Mouse (Mus musculus): ENCODE measurements around the gene Podn. TPM values are rescaled to one million over a fixed set of nuclear protein-coding genes. Genes with fewer than 3 reads are reported as not detected.
"Not testable (repeated sequence)": the region's sequence is repeated elsewhere in the genome, so short reads cannot be mapped to it uniquely, and the experiment has no call there.

Podn gene
- 1 to 10 TPM; 9.2 to 9.9 TPM for total RNA-seq (2021)
- long read RNA-seq, experiment 1, partial matches to known transcripts, result 3 of 100 reads
- long read RNA-seq, experiment 1, other reads (novel, unspliced or antisense), result 94 of 100 reads
- long read RNA-seq, experiment 2, partial matches to known transcripts, result 1 of 3 reads
- long read RNA-seq, experiment 2, other reads (novel, unspliced or antisense), result 0 of 3 reads

DNA sequence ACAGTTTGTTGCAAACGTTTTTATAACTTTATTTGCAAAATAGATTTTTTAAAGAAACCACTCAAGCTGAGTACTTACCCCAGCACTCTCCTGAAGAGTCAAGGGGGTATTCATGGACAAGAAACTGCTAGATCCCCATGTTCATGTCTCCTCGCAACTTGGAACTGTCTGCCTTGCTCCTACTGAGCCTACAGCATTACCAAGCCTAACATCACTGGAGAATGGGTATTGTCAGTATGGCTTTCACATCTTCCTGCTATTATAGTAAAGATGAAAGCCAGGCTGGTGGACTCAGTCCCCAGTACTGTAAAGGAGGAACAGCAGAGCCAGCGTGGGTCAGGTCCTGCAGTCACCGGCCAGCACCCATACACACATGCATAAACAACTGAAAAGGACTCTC is at the start of gene Podn:
Gene Podn (minus strand): TSS at position 101 of the 400 bp plus-strand sequence.
- no peak for DNase-seq
- intact Hi-C loops (cut with DNase I), result no loop called here

DNA sequence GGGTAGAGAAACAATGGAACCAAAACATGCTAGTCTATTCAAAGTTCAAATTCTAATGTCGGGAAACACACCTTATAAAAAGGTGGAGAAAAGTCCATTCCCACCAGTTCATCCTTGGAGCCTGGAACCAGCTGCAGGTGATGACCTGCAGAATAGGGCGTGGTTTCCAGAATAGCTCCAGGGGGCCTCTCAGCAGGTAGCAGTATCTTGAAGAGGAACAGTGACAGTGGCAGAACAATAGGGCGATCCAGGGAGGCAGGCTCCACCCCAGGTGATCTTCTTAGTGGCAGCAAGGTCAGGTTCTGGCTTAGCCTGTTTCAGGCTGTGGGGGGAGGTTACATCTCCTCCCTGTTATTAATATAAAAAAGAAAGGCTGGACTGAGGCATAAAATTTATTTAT is 49.3 kb upstream of the Podn start:
- intact Hi-C loops (cut with DNase I); DNase-seq: not testable (repeated sequence)

DNA sequence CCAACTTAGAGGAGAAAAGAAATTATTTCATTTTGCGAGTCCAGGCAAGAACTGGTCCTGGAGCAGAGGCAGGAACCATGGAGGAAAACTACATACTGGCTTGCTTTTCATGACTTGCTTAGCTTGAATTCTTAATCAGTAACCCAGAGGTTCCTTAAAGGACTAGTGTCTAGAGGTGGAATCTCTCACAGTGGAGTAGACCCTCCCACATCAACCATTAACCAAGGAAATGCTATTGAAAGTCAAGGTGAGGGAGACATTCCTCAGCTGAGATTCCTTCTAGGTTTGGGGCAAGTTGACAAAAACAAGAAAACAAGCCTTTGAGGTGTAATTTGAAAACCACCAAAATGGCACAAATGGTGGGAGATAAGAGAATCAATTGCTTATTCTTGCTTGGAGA is 48.6 kb upstream of the Podn start, which contains the start of gene Scp2:
Gene Scp2 (minus strand): TSS at position 119 of the 400 bp plus-strand sequence.
- intact Hi-C loops (cut with DNase I), result no loop called here
- DNase-seq, result no peak

DNA sequence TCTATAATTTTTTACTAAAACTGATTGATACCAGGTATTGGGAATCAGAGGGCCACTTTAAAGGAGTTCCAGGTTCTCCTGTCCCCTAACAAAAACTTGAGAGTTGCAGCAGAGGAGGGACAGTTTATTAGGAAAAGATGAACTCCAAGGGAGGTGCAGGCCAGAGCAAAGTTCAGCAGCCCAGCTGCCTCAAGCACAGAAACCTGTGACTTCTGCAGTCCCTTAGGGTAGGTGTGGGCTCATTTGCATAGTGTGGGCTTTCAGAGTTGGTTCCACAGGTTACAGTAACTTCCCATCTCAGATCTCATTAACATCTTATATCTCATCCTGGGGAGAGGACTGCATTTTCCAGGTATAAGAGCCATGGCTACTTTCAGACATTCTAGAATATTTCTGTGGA is 47.5 kb upstream of the Podn start:
- intact Hi-C loops (cut with DNase I), result no loop called here
- no peak for DNase-seq

DNA sequence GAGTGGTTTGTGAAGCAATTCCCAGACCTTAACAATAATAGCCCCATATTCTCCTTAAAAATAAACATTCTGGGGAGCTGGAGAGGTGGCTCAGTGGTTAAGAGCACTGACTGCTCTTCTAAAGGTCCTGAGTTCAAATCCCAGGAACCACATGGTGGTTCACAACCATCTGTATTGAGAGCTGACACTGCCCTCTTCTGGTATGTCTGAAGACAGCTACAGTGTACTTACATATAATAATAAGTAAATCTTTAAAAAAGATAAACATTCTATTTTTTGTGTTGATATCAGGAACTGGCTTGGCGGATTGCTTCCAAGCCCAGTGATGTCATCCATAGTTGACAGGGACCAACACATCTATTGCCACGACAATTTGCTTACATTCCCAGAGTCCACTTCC is 46.9 kb upstream of the Podn start:
- DNase-seq; intact Hi-C loops (cut with DNase I): not testable (repeated sequence)

DNA sequence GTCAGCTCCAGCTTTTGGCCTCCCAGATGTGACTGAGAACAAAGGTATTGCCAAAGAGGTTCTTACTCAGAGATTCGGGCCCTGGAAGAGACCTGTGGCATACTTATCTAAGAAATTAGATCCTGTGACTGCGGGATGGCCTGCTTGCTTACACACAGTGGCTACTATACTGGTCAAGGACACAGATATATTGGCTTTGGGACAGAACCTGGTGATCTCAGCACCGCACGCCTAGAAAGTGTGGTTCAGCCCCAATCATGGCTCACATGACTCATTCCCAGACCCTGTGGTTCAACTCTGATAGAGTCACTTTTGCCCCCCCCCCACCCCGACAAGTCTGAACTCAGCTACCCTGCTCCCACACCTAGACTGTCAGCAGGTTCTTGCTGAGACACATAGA is 40.7 kb upstream of the Podn start:
- no peak for DNase-seq
- intact Hi-C loops (cut with DNase I), result no loop called here

DNA sequence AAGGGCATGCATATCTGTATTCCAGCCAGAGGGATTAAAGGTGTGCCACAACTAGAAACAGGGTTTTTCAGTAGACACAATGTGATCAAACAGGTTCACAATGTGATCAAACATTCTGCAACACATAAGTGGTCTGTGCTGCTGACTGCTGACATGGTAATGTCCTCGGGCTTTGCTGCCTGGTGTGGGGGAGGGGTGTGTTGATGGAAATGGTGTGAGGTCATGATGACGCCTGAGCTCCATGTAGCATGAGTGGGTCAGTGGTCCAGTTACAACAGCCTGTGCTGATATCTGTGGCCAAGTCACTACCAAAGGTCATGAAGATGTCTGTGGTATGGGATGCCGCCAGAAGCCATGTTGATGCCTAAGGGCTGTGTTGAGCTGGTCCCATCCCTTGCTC is 34.2 kb upstream of the Podn start:
- intact Hi-C loops (cut with DNase I), result no loop called here
- DNase-seq, result no peak

DNA sequence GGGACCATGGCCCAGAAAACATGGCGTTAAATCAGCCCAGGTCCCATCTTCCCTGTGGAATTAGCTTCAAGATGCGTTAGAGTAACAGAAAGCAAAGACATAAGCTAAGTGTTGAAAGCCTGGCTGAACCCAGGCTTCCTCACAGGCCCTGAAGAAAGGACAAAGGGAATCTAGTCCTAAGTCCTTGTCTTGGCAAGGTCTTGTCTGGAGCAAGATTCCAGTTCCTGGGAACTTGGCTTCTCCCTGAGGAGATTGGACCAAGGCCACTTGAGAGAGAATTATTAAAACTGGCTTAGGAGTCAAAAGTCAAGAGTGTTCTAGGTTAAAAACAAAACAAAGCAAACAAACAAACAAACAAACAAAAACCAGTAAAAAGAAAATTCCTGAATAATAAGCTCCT is 32.1 kb upstream of the Podn start:
- intact Hi-C loops (cut with DNase I), result no loop called here
- DNase-seq, result no peak

DNA sequence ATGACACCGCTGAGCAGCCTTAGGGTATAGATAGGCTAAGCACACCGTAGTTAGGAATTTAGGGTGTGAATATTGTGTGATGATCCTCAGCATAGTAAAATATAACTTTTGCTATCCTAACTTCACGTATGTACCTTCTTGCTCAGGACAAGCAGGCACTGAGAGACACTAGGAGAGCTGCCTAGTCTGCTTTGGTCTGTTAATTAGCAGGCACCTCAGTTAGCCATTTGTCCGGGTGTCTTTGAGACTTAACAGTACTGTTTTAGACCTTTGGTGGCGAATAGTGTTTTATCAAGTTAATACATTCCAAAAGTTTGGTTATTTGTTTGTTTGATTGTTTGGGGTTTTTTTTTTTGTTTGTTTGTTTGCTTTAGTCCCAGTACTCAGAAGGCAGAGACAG is 31.3 kb upstream of the Podn start:
- no peak for DNase-seq
- intact Hi-C loops (cut with DNase I), result no loop called here

DNA sequence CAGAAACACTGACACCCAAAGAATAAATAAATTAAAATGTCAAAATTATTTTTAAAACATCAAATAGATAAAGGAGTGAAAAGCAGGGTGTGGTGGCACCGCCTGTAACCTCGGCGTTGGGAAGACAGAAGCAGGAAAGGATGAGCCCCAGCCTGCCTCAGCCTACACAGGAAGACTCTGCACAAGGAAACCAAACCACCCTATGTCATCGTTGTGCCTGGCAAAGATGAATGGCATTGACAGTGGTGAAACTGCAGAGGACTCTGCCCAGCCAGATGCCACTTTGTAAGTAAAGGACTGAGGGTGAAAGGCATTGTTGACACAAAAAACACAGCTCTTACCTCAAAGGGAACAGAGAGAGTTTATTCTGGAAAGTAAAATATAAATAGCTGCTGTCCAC is 30.0 kb upstream of the Podn start:
- DNase-seq, result no peak
- intact Hi-C loops (cut with DNase I), result no loop called here

DNA sequence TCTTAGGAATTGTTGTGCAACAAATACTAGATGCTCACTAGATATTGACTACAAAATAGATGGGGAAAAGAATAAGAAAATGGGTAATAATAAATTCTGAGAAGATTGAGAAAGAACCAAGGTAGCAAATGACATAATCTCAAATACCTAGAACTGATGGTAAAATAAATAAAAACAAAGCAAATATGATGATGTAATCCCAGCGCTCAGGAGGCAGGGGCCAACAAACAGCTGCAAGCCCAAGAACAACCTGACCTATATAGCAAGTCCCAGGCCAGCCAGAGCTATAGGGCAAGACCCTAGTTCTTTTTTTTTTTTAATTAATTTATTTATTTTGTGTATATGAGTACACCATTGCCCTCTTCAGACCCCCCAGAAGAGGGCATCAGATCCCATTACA is 27.9 kb upstream of the Podn start:
- no peak for DNase-seq
- intact Hi-C loops (cut with DNase I), result no loop called here

DNA sequence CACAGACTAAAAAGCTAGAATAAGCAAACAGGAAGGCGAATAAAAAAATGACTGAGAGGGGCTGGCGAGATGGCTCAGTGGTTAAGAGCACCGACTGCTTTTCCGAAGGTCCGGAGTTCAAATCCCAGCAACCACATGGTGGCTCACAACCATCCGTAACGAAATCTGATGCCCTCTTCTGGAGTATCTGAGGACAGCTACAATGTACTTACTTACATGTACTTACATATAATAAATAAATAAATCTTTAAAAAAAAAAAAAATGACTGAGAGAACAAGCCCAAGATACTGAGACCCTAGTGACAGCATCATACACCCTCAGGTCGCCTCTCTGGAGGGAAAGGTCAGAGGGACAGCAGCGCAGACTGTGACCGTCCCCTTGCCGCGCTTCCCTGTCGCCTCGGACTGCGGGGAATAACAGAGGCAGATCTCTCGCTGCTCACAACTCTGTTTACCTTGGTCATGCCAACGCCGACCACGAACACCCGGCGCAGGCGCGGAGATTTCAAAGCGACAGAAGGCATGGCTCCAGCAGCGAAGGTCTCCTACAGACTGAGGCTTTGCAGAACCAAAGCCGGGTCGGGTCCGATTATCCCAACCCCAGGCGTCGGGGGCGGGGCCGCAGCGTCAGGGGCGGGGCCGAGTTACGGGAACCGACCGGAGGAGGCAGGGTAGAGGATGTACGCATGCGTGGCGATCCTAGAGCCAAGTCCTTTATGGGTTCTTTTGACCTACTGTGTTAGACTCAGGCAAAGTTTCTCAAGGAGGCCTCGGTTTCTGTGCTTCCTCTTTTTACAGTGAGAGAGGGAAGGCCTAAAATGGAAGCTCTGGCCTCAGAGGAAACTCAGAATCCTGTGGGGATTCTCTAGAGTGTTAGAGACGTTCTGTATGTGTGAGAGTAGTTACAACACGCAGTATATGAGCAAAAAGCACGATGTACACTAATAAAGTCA is 22.0 kb upstream of the Podn start:
- intact Hi-C loops (cut with DNase I), result no loop called here
- DNase-seq, result peak; percentile 90 to 96

DNA sequence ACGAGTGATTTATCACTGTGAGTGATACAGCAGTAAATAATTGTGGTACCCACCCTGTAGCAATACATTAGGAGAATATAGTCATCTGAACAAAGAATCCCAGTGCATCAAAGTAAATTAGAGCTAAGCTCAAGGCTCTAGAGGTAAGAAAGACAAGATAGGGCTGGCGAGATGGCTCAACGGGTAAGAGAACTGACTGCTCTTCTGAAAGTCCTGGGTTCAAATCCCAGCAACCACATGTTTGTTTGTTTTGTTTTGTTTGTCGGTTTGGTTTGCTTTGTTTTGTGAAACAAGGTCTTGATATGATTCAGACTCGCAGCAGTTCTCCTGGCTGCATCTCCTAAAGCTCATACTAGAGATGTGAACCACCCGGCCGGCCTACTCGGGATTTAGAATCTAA is 21.2 kb upstream of the Podn start:
- no peak for DNase-seq
- intact Hi-C loops (cut with DNase I), result no loop called here

DNA sequence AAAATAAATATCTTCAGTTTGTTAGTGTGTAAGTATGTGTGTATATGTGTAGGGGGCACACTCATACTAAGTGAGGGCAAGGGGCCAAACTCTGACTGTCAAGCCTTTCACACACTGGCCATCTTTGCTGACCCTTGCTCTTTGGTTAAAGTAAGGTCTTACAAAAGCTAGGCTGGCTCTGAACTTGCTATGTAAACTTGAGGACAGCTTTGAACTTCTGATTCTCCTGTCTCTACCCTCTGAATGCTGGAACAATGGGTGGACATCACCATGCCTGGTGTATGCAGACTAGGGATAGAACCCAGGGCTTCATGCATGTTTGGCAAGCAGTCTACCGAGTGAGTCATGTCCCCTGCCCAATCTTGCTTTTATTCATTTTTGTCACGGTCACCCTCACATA is 20.2 kb upstream of the Podn start:
- DNase-seq, result no peak
- intact Hi-C loops (cut with DNase I), result no loop called here

DNA sequence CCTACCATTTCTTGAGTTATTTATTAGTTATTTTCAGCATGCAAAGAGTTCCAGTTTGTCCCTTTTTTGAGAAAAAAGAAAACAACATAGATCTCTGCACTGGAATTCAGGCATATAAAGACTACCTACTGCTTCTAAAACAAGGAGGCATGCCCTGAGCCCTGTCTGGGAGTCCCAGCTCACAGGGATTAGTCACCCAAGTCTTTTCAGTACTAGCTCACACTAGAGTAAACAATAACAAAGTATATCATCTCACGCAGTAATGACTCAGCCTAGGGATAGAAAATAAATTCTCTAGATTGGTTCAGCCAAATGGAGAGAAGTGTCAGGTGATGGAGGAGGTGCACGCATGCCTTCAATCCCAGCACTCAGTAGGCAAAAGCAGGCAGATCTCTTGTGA is 14.5 kb upstream of the Podn start:
- intact Hi-C loops (cut with DNase I), result no loop called here
- DNase-seq, result no peak

DNA sequence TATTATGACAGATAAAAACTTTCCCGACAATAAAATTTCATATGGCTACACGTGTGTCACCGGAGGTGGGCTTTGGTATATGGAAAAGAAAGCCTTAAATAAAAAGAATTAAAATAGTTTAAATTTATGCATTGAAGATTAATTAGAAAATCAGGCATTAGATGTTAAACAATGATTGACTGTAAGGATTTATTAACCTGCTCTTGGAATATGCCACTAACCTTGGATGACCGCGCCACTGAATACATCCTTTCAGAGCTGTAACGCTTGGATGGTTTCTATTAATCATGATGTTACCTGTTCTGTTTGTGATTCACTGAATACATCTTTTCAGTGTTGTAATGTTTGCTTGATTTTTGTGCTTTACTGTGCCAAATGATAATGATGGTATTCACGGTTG is 13.5 kb upstream of the Podn start:
- intact Hi-C loops (cut with DNase I), result no loop called here
- no peak for DNase-seq

DNA sequence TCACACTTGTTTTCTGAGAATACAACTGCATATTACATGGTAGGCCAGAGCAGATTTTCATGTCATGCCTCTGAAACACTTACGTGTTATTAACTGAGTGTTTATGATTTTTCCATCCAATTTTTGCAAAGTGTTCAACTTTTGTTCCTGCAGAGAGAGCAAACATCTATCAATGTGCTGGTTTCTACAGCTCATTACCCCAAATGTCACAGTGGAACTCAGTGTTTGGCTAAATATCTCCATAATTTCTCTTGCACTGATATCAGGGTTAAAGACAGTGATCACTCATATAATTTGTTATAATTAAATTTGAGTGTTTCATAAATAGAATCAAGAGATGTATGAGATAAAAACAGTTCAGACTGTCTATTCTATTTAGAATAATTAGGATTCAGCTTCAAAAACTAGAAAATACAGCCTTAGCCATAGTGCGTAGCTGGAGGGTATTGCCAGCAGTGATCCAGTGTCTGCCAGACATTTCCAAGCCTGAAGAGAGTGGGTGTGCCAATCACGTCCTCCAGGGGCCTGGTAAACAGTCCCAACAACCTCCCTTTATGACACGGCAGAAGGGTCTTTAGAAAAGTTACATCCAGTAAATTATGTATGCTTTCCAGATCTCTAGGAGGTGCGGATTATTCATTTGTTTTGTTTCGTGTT is 3.4 kb downstream of the Podn start:
- intact Hi-C loops (cut with DNase I), result no loop called here
- no peak for DNase-seq

DNA sequence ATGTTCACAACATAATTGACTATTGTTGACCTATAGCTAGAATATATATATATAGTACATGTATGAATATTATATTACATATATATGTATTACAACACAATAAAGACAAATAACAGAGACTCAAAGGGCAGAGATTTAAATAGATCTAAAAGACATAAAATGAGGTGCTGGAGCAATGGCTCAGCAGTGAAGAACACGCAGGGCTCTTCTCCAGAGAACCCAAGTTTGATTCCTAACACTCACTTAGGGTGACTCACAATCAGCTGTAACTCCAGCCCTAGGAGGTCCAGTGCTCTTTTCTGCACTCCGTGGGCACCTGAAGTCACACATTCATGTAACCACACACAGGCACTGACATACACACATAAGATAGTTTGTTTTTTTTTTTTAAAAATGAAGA is 12.3 kb downstream of the Podn start:
- no peak for DNase-seq
- intact Hi-C loops (cut with DNase I), result no loop called here

DNA sequence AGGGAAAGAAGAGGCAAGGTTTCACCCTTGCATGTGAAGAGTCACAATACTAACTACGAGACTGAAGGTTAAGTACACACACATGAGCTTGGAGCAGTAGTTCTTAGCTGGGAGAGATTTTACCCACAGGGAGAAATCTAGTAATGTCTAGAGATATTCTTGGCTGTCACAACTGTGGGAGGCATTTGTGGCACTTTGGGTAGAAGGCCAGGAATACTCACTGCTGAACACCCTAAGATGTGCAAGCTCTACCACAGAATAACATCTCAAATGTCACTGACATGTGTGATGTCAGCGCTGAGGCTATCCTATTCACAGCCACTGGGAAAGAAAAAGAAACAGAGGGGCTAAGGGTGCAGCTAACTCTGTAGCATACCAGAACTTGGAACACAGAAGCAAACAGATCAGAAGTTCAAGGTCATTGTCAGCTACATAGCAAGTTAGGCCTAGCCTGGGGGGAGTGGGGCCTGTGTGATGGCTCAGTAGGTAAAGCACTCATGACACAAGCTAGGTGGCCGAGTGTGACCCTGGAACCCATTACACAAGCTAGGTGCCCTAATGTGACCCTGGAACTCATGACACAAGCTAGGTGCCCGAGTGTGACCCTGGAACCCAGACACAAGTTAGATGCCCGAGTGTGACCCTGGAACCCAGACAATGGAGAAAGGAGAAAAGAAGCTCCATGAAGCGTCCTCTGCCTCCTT is 13.1 kb downstream of the Podn start:
- intact Hi-C loops (cut with DNase I), result no loop called here
- no peak for DNase-seq

DNA sequence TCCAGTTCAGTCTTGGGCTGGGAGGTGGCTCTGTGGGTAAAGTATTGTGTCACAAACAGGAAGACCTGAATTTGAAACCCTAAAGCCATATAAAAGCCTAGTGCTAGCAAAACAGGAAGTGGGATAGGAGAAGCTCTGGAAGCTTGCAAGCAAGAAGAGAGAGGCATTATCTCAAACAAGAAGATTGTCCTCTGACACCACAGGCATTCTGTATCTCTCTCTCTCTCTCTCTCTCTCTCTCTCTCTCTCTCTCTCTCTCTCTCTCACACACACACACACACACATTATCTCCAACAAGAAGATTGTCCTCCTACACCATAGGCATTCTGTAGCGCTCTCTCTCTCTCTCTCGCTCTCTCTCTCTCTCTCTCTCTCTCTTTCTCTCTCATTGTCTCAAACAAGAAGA is 13.8 kb downstream of the Podn start:
- no peak for DNase-seq
- intact Hi-C loops (cut with DNase I), result no loop called here

DNA sequence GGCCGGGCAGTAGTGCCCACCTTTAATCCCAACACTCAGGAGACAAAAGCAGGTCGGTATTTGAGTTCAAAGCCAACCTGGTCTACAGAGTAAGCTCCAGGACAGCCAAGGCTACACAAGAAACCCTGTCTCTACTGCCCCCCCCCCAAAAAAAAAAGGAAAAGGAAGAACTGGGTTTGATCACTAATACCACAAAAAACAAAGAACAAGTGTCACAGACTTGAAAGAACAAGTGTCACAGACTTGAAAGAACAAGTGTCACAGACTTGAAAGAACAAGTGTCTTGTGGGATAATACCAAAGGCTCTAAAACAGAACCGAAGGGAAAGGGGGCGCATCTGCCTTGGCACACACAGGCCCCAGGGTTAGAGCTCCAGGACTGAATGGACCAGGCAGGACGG is 15.4 kb downstream of the Podn start:
- intact Hi-C loops (cut with DNase I), result no loop called here
- no peak for DNase-seq
